Mouse (Mus musculus) olfactory bulb, adult 2 months (tissue): ENCODE measurements around the gene Utp20. TPM values are rescaled to one million over a fixed set of nuclear protein-coding genes. Genes with fewer than 3 reads are reported as not detected.
A peak's percentile ranks its signal among the peaks of the same experiment; 100 is the strongest.
"Not testable (repeated sequence)": the region's sequence is repeated elsewhere in the genome, so short reads cannot be mapped to it uniquely, and the experiment has no call there.

ENCODE experiments used
- H3K27ac ChIP-seq: fragments of 200-500 bp; 2 replicates; pipeline ENCODE4 v1.5.1; 2012; ENCODE audit warnings: low read depth, low read length; ENCODE audit not compliant: insufficient read depth
- H3K4me1 ChIP-seq: fragments of 200-500 bp; 2 replicates; pipeline ENCODE4 v1.6.1; 2012; ENCODE audit warnings: low read length; ENCODE audit not compliant: control insufficient read depth, insufficient read depth
- H3K4me3 ChIP-seq: fragments of 200-500 bp; 2 replicates; pipeline ENCODE4 v1.5.1; 2012; ENCODE audit warnings: mild to moderate bottlenecking, low read depth, low read length, moderate library complexity; ENCODE audit not compliant: insufficient read depth
- CTCF ChIP-seq: fragments of 200-500 bp; IDR thresholded peaks from 2 replicates; pipeline ENCODE4 v1.5.1; 2012; ENCODE audit warnings: low read depth, mild to moderate bottlenecking, low read length, moderate library complexity; ENCODE audit not compliant: insufficient read depth
- POLR2A ChIP-seq: fragments of 200-500 bp; IDR thresholded peaks from 2 replicates; pipeline ENCODE4 v1.6.1; 2012; ENCODE audit warnings: mild to moderate bottlenecking, low read depth, low read length, moderate library complexity; ENCODE audit not compliant: insufficient read depth
- WGBS: fragments of 180-500 bp; shearing (Covaris S2); methylation state at CpG from one replicate; pipeline ENCODE4 v1.1.7; 2018; 5-methylcytosine and 5-hydroxymethylcytosine counted together
- polyA plus RNA-seq: library from polyadenylated mRNA; stranded (reverse); fragments of >200 nt; gene quantifications from 2 replicates; pipeline ENCODE4 v1.2.4, GENCODE M21; 2012; ENCODE audit warnings: low replicate concordance; ENCODE audit not compliant: missing spikeins, insufficient read depth, insufficient read length

The Utp20 gene
- polyA plus RNA-seq, 1 experiment = not detected

DNA sequence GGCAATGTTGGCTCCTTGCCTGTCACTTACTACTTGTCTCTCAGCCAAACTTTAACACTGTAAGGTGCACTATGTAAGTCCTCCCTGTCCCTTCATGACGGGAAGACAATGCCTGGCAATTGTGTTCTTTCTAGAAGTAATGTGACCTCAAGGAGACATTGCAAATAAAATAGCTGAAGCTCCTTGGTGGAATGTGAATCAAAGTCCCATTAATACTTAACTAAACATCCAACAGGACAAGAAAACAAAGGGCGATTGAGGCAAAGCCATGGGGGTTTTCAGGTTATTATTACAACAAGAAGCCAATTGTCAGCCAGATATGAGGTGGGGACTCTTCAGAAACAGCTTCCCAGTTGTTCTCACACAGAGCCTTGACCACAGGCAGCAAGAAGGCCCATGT, 7.6 kb upstream of the Utp20 start:
- Histone ChIP-seq H3K4me1 (no peaks in the 10 kb centered on the region), H3K4me3 (no peak overlapping the region), H3K27ac (no peak overlapping the region)
- TF ChIP-seq CTCF (no peak), POLR2A (no peak)
- WGBS = 64% methylated on average over 2 of the region's 2 CpGs

DNA sequence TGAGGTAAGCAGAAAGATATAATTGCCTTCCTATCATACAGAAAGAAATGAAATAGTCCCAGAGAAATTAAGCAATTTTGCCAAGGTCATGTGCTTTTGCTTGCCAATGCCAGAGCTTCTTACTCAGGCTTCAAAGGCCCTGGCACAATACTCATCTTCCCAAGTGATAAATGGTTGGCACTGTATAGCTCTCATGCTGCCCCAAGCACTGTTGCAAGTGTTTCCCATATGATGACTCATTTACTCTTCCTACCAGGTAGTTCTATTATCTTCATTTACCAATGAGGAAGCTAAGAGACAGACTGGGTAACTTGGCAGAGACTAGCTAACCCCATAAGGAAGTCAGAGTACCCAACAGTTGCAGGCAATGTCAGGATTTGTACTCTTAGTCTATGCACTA, 1.8 kb upstream of the Utp20 start:
- Histone ChIP-seq H3K4me1 (no peaks in the 10 kb centered on the region), H3K4me3 (no peak overlapping the region), H3K27ac (no peak overlapping the region)
- TF ChIP-seq POLR2A (no peak), CTCF (no peak)

DNA sequence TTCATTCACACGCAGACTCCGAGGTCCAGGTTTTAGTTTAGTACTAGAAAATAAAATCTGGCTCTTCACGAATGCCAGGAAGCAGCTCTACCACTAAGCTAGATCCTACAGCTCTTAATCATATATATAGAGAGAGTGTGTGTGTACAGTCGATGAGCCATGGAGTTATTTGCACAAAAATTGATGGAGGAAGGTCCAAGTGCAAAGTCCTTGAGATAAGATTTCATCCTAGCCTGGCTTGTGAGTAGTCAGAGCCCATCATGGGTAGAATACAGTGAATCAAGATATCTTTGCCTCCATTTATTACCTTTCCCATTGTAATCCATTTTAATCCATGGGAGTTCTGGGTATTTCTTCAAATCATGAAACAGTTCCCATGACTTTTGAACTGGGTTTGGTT, 992 bp upstream of the Utp20 start:
- WGBS = 92% methylated on average over 4 of the region's 4 CpGs
- Histone ChIP-seq H3K4me3 (no peak overlapping the region), H3K27ac (no peak overlapping the region), H3K4me1 (no peaks in the 10 kb centered on the region)
- TF ChIP-seq CTCF = no peak
- no peak for TF ChIP-seq POLR2A

DNA sequence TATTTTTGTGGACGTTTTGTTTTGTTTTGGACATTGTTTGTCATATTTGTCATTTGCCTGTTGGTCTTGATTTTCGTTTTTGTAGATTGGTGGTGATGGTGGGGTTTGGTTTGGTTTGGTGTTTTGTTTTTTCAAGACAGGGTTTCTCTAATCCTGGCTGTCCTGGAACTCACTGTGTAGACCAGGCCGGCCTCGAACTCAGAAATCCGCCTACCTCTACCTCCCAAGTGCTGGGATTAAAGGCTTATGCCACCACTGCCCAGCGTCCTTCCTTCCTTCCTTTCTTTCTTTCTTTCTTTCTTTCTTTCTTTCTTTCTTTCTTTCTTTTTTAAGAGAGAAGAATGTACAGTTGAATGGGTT, 323 bp upstream of the Utp20 start:
- H3K4me1 ChIP-seq, H3K27ac ChIP-seq: not testable (repeated sequence)
- peak overlapping the region; percentile 61 for H3K4me3 ChIP-seq
- WGBS = under 1% methylated on average over 6 of the region's 6 CpGs

DNA sequence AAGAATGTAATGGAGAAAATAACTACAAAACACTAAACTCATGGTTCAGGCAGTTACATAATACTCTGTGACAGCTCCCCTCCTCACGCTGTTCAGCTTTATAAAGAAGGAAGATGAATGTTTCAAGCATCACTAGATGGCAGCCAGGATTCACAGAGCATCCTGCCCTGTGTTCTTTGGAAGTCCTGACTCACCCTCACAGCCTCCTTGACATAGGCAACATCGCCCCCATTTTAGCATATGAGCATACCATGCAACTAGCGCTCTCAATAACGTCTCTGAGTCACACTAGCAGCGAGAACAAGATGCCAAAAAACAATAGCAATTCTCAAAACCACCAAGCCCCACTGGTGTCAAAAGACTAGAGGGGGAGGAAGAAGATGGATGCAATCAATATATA, 9.3 kb downstream of the Utp20 start:
- no peaks in the 10 kb centered on the region for H3K4me1 ChIP-seq
- no peak overlapping the region for H3K4me3 ChIP-seq
- WGBS = 46% methylated on average over 5 of the region's 5 CpGs
- TF ChIP-seq POLR2A = no peak
- no peak for TF ChIP-seq CTCF
- no peak overlapping the region for H3K27ac ChIP-seq

- TF ChIP-seq POLR2A = no peak
- TF ChIP-seq CTCF = no peak
- H3K27ac ChIP-seq = no peak overlapping the region
- WGBS = 92% methylated on average over 2 of the region's 2 CpGs
These were observed 11.3 kb downstream of the Utp20 start for GRCm38 (mm10) chr10:88815256-88815655.

GRCm38 (mm10) chr10:88811704-88812103, 14.9 kb downstream of the Utp20 start:
- Histone ChIP-seq H3K27ac (no peak overlapping the region), H3K4me1 (no peaks in the 10 kb centered on the region), H3K4me3 (no peak overlapping the region)
- TF ChIP-seq CTCF = no peak
- no peak for TF ChIP-seq POLR2A
- WGBS = 96% methylated on average over 5 of the region's 5 CpGs

More at GRCm38 (mm10) chr10:88815256-88815655, 11.3 kb downstream of the Utp20 start:
- no peaks in the 10 kb centered on the region for H3K4me1 ChIP-seq
- no peak overlapping the region for H3K4me3 ChIP-seq

DNA sequence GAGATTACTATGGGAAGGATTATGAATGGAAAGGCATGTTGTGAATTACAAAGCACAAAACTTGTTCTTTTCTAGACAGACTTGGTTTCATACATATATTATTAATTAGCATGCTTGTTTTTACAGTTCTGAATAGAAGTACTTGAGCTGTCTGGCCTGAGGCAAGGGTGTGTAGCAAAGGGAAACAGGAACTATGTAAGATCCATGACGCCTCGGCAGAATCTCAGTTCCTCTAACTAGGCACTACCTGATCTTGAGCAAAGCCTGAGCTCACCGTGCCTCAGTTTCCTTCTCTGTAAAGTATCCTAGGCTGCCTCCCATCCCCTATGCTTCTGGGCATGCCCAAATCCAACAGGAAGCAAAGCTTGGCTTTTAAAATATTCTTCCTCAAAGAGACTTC, 24.4 kb downstream of the Utp20 start:
- TF ChIP-seq POLR2A = no peak
- no peak for TF ChIP-seq CTCF
- H3K4me3 ChIP-seq = no peak overlapping the region
- 80% methylated on average over 3 of the region's 3 CpGs for WGBS
- H3K27ac ChIP-seq = no peak overlapping the region
- H3K4me1 ChIP-seq = no peaks in the 10 kb centered on the region

DNA sequence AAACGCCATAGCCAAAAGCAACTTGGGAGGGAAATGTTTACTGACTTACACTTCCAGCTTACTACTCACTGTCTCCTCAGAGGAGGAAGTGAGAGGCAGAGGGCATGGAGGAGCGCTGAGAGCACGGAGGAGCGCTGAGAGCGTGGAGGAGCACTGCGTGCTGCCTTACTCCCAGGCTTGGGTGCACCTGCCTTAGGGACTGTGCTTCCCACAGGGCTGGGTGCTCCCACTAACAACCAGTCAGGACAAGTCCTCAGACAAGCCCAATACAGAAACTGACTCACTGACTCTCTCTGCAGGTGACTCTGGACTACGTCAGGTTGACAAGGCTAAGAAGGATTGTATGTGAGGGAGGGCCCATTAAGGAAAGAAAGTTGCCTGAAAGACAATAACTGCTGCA, 27.2 kb downstream of the Utp20 start:
- no peak overlapping the region for H3K4me3 ChIP-seq
- no peak overlapping the region for H3K27ac ChIP-seq
- no peaks in the 10 kb centered on the region for H3K4me1 ChIP-seq
- TF ChIP-seq CTCF = no peak
- 97% methylated on average over 7 of the region's 7 CpGs for WGBS

DNA sequence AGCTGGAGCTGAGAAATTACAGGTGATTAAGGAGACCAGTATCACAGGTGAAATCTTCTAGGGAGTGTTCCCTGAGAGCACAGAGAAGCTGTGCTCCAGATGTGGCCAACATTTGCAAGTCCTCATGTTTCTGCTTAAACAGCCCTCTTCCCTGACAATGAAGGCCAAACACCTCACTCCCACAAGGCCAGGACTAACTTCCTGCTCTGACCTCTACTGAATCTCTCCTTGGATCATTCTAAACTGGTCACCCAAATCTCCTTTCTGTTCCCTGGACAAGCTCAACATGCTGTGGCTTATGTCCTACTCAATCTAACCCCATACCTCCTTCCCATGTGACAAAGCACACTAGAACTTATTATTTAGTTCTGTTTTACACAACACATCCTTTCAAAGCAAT, 29.2 kb downstream of the Utp20 start:
- TF ChIP-seq CTCF (no peak), POLR2A (no peak)
- Histone ChIP-seq H3K4me3 (no peak overlapping the region), H3K4me1 (no peaks in the 10 kb centered on the region), H3K27ac (no peak overlapping the region)

GRCm38 (mm10) chr10:88796939-88797338, 29.7 kb downstream of the Utp20 start:
- Histone ChIP-seq H3K27ac (no peak overlapping the region), H3K4me3 (no peak overlapping the region), H3K4me1 (no peaks in the 10 kb centered on the region)
- TF ChIP-seq POLR2A (no peak), CTCF (no peak)
- 76% methylated on average over 4 of the region's 4 CpGs for WGBS
